Mouse (Mus musculus): ENCODE results near the gene Tiam2. TPM values are rescaled to one million over a fixed set of nuclear protein-coding genes. Genes with fewer than 3 reads are reported as not detected.
A peak's percentile ranks its signal among the peaks of the same experiment; 100 is the strongest.

The Tiam2 gene
- polyA plus RNA-seq, 1 experiment from 2014 or later: 19.5 TPM

GRCm38 (mm10) chr17:3314625-3315020, 11.8 kb upstream of the Tiam2 start:
- WGBS: 33% methylated on average over 3 of the region's 3 CpGs
- peak overlapping the region; percentile 54; the same call in 1 of the 2 replicates for H3K27ac ChIP-seq
- no peaks in the 10 kb centered on the region for H3K9me3 ChIP-seq
- H3K36me3 ChIP-seq: no peaks in the 10 kb centered on the region
- H3K9ac ChIP-seq: 0 out of 2 replicates have a peak overlapping the region, but pooled peaks have one; percentile 37
- H3K4me2 ChIP-seq (replicated peaks): peak overlapping the region; percentile 50
- ATAC-seq (ENCODE audit: insufficient number of reproducible peaks, insufficient read depth, low FRiP score, low TSS enrichment): no peak
- 0 out of 2 replicates have a peak, but pooled peaks cover 3% of the 10 kb centered on the region for H3K4me1 ChIP-seq
- no peaks in the 10 kb centered on the region for H3K27me3 ChIP-seq
- peak overlapping the region; percentile 33; the same call in 1 of the 2 replicates for H3K4me3 ChIP-seq

GRCm38 (mm10) chr17:3315581-3315980, 10.8 kb upstream of the Tiam2 start:
- Histone ChIP-seq H3K4me2 (replicated peaks) (no peak overlapping the region), H3K9me3 (no peaks in the 10 kb centered on the region), H3K4me1 (0 out of 2 replicates have a peak, but pooled peaks cover 3% of the 10 kb centered on the region), H3K36me3 (no peaks in the 10 kb centered on the region), H3K27ac (no peak overlapping the region), H3K27me3 (no peaks in the 10 kb centered on the region), H3K9ac (no peak overlapping the region), H3K4me3 (no peak overlapping the region)
- WGBS: 88% methylated on average over 4 of the region's 4 CpGs
- no peak for ATAC-seq (ENCODE audit: insufficient number of reproducible peaks, insufficient read depth, low FRiP score, low TSS enrichment)

- Histone ChIP-seq H3K27ac (peak overlapping the region; percentile 65), H3K4me3 (peak overlapping the region; percentile 71), H3K4me1 (peaks cover 21% of the 10 kb centered on the region; the same call in 1 of the 2 replicates), H3K27me3 (no peaks in the 10 kb centered on the region), H3K4me2 (replicated peaks) (peak overlapping the region; percentile 84), H3K9me3 (no peaks in the 10 kb centered on the region), H3K36me3 (no peaks in the 10 kb centered on the region), H3K9ac (peak overlapping the region; percentile 68)
- ATAC-seq (ENCODE audit: insufficient number of reproducible peaks, insufficient read depth, low FRiP score, low TSS enrichment): no peak
- WGBS: under 1% methylated on average over 25 of the region's 25 CpGs
Observed at GRCm38 (mm10) chr17:3326903-3327279, 518 bp downstream of the Tiam2 start.

GRCm38 (mm10) chr17:3327335-3327734, 962 bp downstream of the Tiam2 start:
- peaks cover 25% of the 10 kb centered on the region; the same call in 1 of the 2 replicates for H3K4me1 ChIP-seq
- H3K27ac ChIP-seq: no peak overlapping the region
- H3K27me3 ChIP-seq: no peaks in the 10 kb centered on the region
- H3K9ac ChIP-seq: peak overlapping the region; percentile 68
- no peak for ATAC-seq (ENCODE audit: insufficient number of reproducible peaks, insufficient read depth, low FRiP score, low TSS enrichment)
- H3K9me3 ChIP-seq: no peaks in the 10 kb centered on the region
- H3K36me3 ChIP-seq: no peaks in the 10 kb centered on the region
- H3K4me2 ChIP-seq (replicated peaks): peak overlapping the region; percentile 84
- peak overlapping the region; percentile 71 for H3K4me3 ChIP-seq
- WGBS: 3% methylated on average over 14 of the region's 14 CpGs

- no peak overlapping the region; the same call in 1 of the 2 replicates for H3K4me2 ChIP-seq (replicated peaks)
- H3K27me3 ChIP-seq: no peaks in the 10 kb centered on the region
- no peak for ATAC-seq (ENCODE audit: insufficient number of reproducible peaks, insufficient read depth, low FRiP score, low TSS enrichment)
- WGBS: 80% methylated on average over 4 of the region's 4 CpGs
- H3K27ac ChIP-seq: no peak overlapping the region
- no peak overlapping the region for H3K9ac ChIP-seq
- H3K4me3 ChIP-seq: no peak overlapping the region
- peaks cover 25% of the 10 kb centered on the region; the same call in 1 of the 2 replicates for H3K4me1 ChIP-seq
- H3K36me3 ChIP-seq: no peaks in the 10 kb centered on the region
- H3K9me3 ChIP-seq: no peaks in the 10 kb centered on the region
Observed at GRCm38 (mm10) chr17:3328820-3329219, 2.4 kb downstream of the Tiam2 start.

GRCm38 (mm10) chr17:3329429-3329828, 3.1 kb downstream of the Tiam2 start:
- H3K9ac ChIP-seq: no peak overlapping the region
- no peaks in the 10 kb centered on the region for H3K27me3 ChIP-seq
- WGBS: 92% methylated on average over 4 of the region's 4 CpGs
- H3K4me1 ChIP-seq: peaks cover 25% of the 10 kb centered on the region; the same call in 1 of the 2 replicates
- no peak for ATAC-seq (ENCODE audit: insufficient number of reproducible peaks, insufficient read depth, low FRiP score, low TSS enrichment)
- no peak overlapping the region for H3K4me2 ChIP-seq (replicated peaks)
- no peaks in the 10 kb centered on the region for H3K9me3 ChIP-seq
- no peak overlapping the region for H3K4me3 ChIP-seq
- H3K27ac ChIP-seq: no peak overlapping the region
- H3K36me3 ChIP-seq: no peaks in the 10 kb centered on the region

- Histone ChIP-seq H3K4me3 (no peak overlapping the region), H3K27me3 (no peaks in the 10 kb centered on the region), H3K4me1 (peaks cover 29% of the 10 kb centered on the region; the same call in 1 of the 2 replicates), H3K36me3 (no peaks in the 10 kb centered on the region), H3K4me2 (replicated peaks) (no peak overlapping the region), H3K9me3 (no peaks in the 10 kb centered on the region), H3K9ac (no peak overlapping the region), H3K27ac (peak overlapping the region; percentile 69)
- 44% methylated on average over 7 of the region's 7 CpGs for WGBS
- 0 out of 2 replicates have a peak, but pooled peaks have one; percentile 59 for ATAC-seq (ENCODE audit: insufficient number of reproducible peaks, insufficient read depth, low FRiP score, low TSS enrichment)
Observed at GRCm38 (mm10) chr17:3331721-3332461, 5.5 kb downstream of the Tiam2 start.

GRCm38 (mm10) chr17:3336161-3336739, 9.9 kb downstream of the Tiam2 start:
- H3K4me3 ChIP-seq: no peak overlapping the region
- H3K27me3 ChIP-seq: no peaks in the 10 kb centered on the region
- peaks cover 39% of the 10 kb centered on the region for H3K4me1 ChIP-seq
- 80% methylated on average over 7 of the region's 7 CpGs for WGBS
- H3K36me3 ChIP-seq: no peaks in the 10 kb centered on the region
- no peak overlapping the region for H3K9ac ChIP-seq
- no peak for ATAC-seq (ENCODE audit: insufficient number of reproducible peaks, insufficient read depth, low FRiP score, low TSS enrichment)
- no peak overlapping the region for H3K27ac ChIP-seq
- H3K4me2 ChIP-seq (replicated peaks): no peak overlapping the region
- no peaks in the 10 kb centered on the region for H3K9me3 ChIP-seq

GRCm38 (mm10) chr17:3336887-3337524, 10.6 kb downstream of the Tiam2 start:
- Histone ChIP-seq H3K27ac (no peak overlapping the region), H3K9me3 (no peaks in the 10 kb centered on the region), H3K27me3 (no peaks in the 10 kb centered on the region), H3K4me2 (replicated peaks) (no peak overlapping the region), H3K36me3 (no peaks in the 10 kb centered on the region), H3K4me3 (no peak overlapping the region), H3K9ac (no peak overlapping the region), H3K4me1 (peaks cover 33% of the 10 kb centered on the region)
- no peak for ATAC-seq (ENCODE audit: insufficient number of reproducible peaks, insufficient read depth, low FRiP score, low TSS enrichment)
- WGBS: 80% methylated on average over 7 of the region's 7 CpGs

GRCm38 (mm10) chr17:3337525-3337888, 11.1 kb downstream of the Tiam2 start:
- WGBS: 79% methylated on average over 4 of the region's 4 CpGs
- peaks cover 30% of the 10 kb centered on the region for H3K4me1 ChIP-seq
- no peak overlapping the region for H3K27ac ChIP-seq
- no peaks in the 10 kb centered on the region for H3K9me3 ChIP-seq
- H3K4me2 ChIP-seq (replicated peaks): no peak overlapping the region
- no peak overlapping the region for H3K9ac ChIP-seq
- no peak overlapping the region for H3K4me3 ChIP-seq
- no peaks in the 10 kb centered on the region for H3K36me3 ChIP-seq
- no peaks in the 10 kb centered on the region for H3K27me3 ChIP-seq
- no peak for ATAC-seq (ENCODE audit: insufficient number of reproducible peaks, insufficient read depth, low FRiP score, low TSS enrichment)

GRCm38 (mm10) chr17:3338821-3339220, 12.4 kb downstream of the Tiam2 start:
- 55% methylated on average over 7 of the region's 7 CpGs for WGBS
- Histone ChIP-seq H3K4me3 (no peak overlapping the region), H3K27me3 (no peaks in the 10 kb centered on the region), H3K4me2 (replicated peaks) (no peak overlapping the region), H3K36me3 (no peaks in the 10 kb centered on the region), H3K27ac (no peak overlapping the region), H3K9me3 (no peaks in the 10 kb centered on the region), H3K9ac (no peak overlapping the region), H3K4me1 (peaks cover 30% of the 10 kb centered on the region)
- peak; percentile 57 for ATAC-seq (ENCODE audit: insufficient number of reproducible peaks, insufficient read depth, low FRiP score, low TSS enrichment)

Measured in embryonic facial prominence, embryonic 12.5 days (tissue).